Mouse (Mus musculus): ENCODE results near the gene Slc12a5. TPM values are rescaled to one million over a fixed set of nuclear protein-coding genes. Genes with fewer than 3 reads are reported as not detected.

Gene Slc12a5
- total and polyA plus RNA-seq, 2 experiments from 2014 or later: 71.0 to 257 TPM

- Histone ChIP-seq H3K9ac (replicated peaks; ENCODE audit: low read length) (peak overlapping the region; percentile 72), H3K9me3 (ENCODE audit: low read length) (no peaks in the 10 kb centered on the region), H3K27ac (peak overlapping the region; percentile 0; the same call in 1 of the 2 replicates), H3K27me3 (ENCODE audit: insufficient read depth, low read length) (peaks cover 29% of the 10 kb centered on the region), H3K4me1 (ENCODE audit: insufficient read depth, low read length) (0 out of 2 replicates have a peak, but pooled peaks cover 15% of the 10 kb centered on the region), H3K4me2 (ENCODE audit: low read depth, low read length) (peak overlapping the region; percentile 61), H3K36me3 (ENCODE audit: insufficient read depth, low read length) (no peaks in the 10 kb centered on the region), H3K4me3 (ENCODE audit: low read length) (peak overlapping the region; percentile 62)
- peak; percentile 53 for ATAC-seq
- WGBS: under 1% methylated on average over 42 of the region's 42 CpGs
- no peak for TF ChIP-seq CTCF (IDR thresholded peaks at IDR 0.05; ENCODE audit: low read depth)
- DNase-seq (ENCODE audit: low spot score): peak; percentile 85
Observed at GRCm38 (mm10) chr2:164970631-164971196, 10.1 kb downstream of the Slc12a5 start.

DNA sequence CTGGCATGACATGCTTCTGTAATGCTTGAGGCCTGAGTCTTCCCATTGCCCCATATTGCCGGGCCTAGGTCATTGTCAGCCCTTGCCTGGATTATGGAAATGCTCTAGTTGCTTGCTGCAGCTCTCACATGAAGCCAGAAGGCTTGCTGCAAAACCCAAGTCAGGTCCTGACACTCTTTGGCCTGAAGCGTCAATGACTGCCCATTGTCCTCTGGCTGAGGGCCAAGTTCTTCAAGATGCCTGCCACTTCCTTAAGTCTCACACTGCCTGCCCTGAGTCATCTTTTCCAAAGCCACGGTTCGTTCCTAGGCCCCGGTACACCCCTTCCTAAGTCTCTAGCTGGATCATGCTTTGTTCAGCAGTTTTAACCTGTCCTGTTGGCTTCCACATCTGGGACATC is 12.0 kb downstream of the Slc12a5 start:
- Histone ChIP-seq H3K4me1 (ENCODE audit: insufficient read depth, low read length) (peaks cover 13% of the 10 kb centered on the region; the same call in 1 of the 2 replicates), H3K4me3 (ENCODE audit: low read length) (no peak overlapping the region), H3K27ac (no peak overlapping the region), H3K36me3 (ENCODE audit: insufficient read depth, low read length) (no peaks in the 10 kb centered on the region), H3K4me2 (ENCODE audit: low read depth, low read length) (no peak overlapping the region), H3K9me3 (ENCODE audit: low read length) (no peaks in the 10 kb centered on the region), H3K27me3 (ENCODE audit: insufficient read depth, low read length) (peaks cover 17% of the 10 kb centered on the region), H3K9ac (replicated peaks; ENCODE audit: low read length) (no peak overlapping the region)
- no peak for TF ChIP-seq CTCF (IDR thresholded peaks at IDR 0.05; ENCODE audit: low read depth)
- 59% methylated on average over 5 of the region's 5 CpGs for WGBS
- no peak for ATAC-seq
- no peak for DNase-seq (ENCODE audit: low spot score)

DNA sequence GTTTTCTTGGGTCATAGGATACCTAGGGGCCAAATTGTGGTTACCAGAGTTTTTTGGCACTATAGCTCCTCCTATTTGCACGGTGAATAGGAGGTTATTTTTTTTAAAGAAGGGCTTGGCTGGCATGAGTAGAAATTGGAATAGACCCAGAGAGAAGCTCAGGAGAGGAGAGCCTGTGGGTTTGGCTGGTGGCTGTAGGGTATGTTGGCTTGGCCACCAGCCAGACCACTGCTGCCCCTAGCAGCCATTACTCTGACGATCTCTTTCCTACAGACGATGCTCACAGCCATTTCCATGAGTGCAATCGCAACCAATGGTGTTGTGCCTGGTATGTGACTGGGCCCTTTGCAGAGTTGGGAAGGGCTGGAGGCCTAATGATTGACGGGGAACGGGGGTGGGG is 15.0 kb downstream of the Slc12a5 start:
- H3K27me3 ChIP-seq (ENCODE audit: insufficient read depth, low read length): no peaks in the 10 kb centered on the region
- no peak overlapping the region for H3K9ac ChIP-seq (replicated peaks; ENCODE audit: low read length)
- no peaks in the 10 kb centered on the region for H3K36me3 ChIP-seq (ENCODE audit: insufficient read depth, low read length)
- no peaks in the 10 kb centered on the region for H3K9me3 ChIP-seq (ENCODE audit: low read length)
- no peak for ATAC-seq
- H3K4me3 ChIP-seq (ENCODE audit: low read length): no peak overlapping the region
- H3K27ac ChIP-seq: no peak overlapping the region
- peaks cover 11% of the 10 kb centered on the region; the same call in 1 of the 2 replicates for H3K4me1 ChIP-seq (ENCODE audit: insufficient read depth, low read length)
- TF ChIP-seq CTCF (IDR thresholded peaks at IDR 0.05; ENCODE audit: low read depth): no peak
- no peak overlapping the region for H3K4me2 ChIP-seq (ENCODE audit: low read depth, low read length)
- 61% methylated on average over 6 of the region's 6 CpGs for WGBS
- no peak for DNase-seq (ENCODE audit: low spot score)

DNA sequence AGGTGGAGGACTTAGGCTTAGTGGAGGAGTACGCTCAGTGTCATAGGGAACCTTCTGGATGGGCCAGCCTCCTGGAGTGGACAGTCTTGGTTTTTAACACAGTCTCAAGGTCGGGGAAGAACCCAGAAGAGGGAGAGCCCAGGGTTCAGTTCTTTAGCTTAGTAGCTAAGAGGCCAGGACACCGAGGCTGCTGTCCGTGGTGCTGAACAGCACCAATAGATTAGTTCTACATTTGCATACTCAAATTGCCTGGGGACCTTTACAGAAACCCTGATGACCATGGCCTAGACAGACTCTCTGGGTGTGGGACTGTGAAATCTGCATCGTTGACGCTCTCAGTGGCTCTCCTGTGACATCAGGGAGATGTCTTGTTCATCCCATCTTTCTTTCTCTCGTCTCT is 19.1 kb downstream of the Slc12a5 start:
- no peak overlapping the region for H3K4me3 ChIP-seq (ENCODE audit: low read length)

GRCm38 (mm10) chr2:164985962-164986361 is 25.4 kb downstream of the Slc12a5 start:
- H3K27me3 ChIP-seq (ENCODE audit: insufficient read depth, low read length): no peaks in the 10 kb centered on the region
- H3K4me3 ChIP-seq (ENCODE audit: low read length): no peak overlapping the region
- H3K9me3 ChIP-seq (ENCODE audit: low read length): no peaks in the 10 kb centered on the region
- H3K4me2 ChIP-seq (ENCODE audit: low read depth, low read length): no peak overlapping the region
- no peak overlapping the region for H3K9ac ChIP-seq (replicated peaks; ENCODE audit: low read length)
- ATAC-seq: no peak
- TF ChIP-seq CTCF (IDR thresholded peaks at IDR 0.05; ENCODE audit: low read depth): no peak
- WGBS: 72% methylated on average over 6 of the region's 6 CpGs
- no peaks in the 10 kb centered on the region for H3K4me1 ChIP-seq (ENCODE audit: insufficient read depth, low read length)
- H3K27ac ChIP-seq: no peak overlapping the region
- no peak for DNase-seq (ENCODE audit: low spot score)
- H3K36me3 ChIP-seq (ENCODE audit: insufficient read depth, low read length): 0 out of 2 replicates have a peak, but pooled peaks cover 4% of the 10 kb centered on the region

More for the DNA sequence above, 19.1 kb downstream of the Slc12a5 start:
- H3K27me3 ChIP-seq (ENCODE audit: insufficient read depth, low read length): no peaks in the 10 kb centered on the region
- no peak overlapping the region for H3K4me2 ChIP-seq (ENCODE audit: low read depth, low read length)
- DNase-seq (ENCODE audit: low spot score) (peak; percentile 61), ATAC-seq (no peak)
- 25% methylated on average over 7 of the region's 7 CpGs for WGBS
- peaks cover 3% of the 10 kb centered on the region; the same call in 1 of the 2 replicates for H3K4me1 ChIP-seq (ENCODE audit: insufficient read depth, low read length)
- no peak overlapping the region for H3K9ac ChIP-seq (replicated peaks; ENCODE audit: low read length)
- H3K9me3 ChIP-seq (ENCODE audit: low read length): no peaks in the 10 kb centered on the region
- TF ChIP-seq CTCF (IDR thresholded peaks at IDR 0.05; ENCODE audit: low read depth): no peak
- 0 out of 2 replicates have a peak, but pooled peaks cover 4% of the 10 kb centered on the region for H3K36me3 ChIP-seq (ENCODE audit: insufficient read depth, low read length)
- H3K27ac ChIP-seq: no peak overlapping the region

- TF ChIP-seq CTCF (IDR thresholded peaks at IDR 0.05; ENCODE audit: low read depth): no peak
- no peak for DNase-seq (ENCODE audit: low spot score)
- Histone ChIP-seq H3K27me3 (ENCODE audit: insufficient read depth, low read length) (no peaks in the 10 kb centered on the region), H3K27ac (no peak overlapping the region), H3K4me3 (ENCODE audit: low read length) (no peak overlapping the region), H3K4me2 (ENCODE audit: low read depth, low read length) (no peak overlapping the region), H3K36me3 (ENCODE audit: insufficient read depth, low read length) (0 out of 2 replicates have a peak, but pooled peaks cover 4% of the 10 kb centered on the region), H3K9me3 (ENCODE audit: low read length) (no peaks in the 10 kb centered on the region), H3K4me1 (ENCODE audit: insufficient read depth, low read length) (no peaks in the 10 kb centered on the region), H3K9ac (replicated peaks; ENCODE audit: low read length) (no peak overlapping the region)
- WGBS: 70% methylated on average over 14 of the region's 14 CpGs
- ATAC-seq: no peak
Observed at GRCm38 (mm10) chr2:164986371-164987027, 25.9 kb downstream of the Slc12a5 start.

- ATAC-seq: no peak
- WGBS: 64% methylated on average over 13 of the region's 13 CpGs
- no peak overlapping the region for H3K4me2 ChIP-seq (ENCODE audit: low read depth, low read length)
- H3K4me3 ChIP-seq (ENCODE audit: low read length): no peak overlapping the region
- H3K4me1 ChIP-seq (ENCODE audit: insufficient read depth, low read length): no peaks in the 10 kb centered on the region
- H3K27me3 ChIP-seq (ENCODE audit: insufficient read depth, low read length): no peaks in the 10 kb centered on the region
- no peaks in the 10 kb centered on the region for H3K9me3 ChIP-seq (ENCODE audit: low read length)
- no peaks in the 10 kb centered on the region for H3K36me3 ChIP-seq (ENCODE audit: insufficient read depth, low read length)
- TF ChIP-seq CTCF (IDR thresholded peaks at IDR 0.05; ENCODE audit: low read depth): no peak
- no peak overlapping the region for H3K9ac ChIP-seq (replicated peaks; ENCODE audit: low read length)
- DNase-seq (ENCODE audit: low spot score): no peak
- no peak overlapping the region for H3K27ac ChIP-seq
Observed at GRCm38 (mm10) chr2:164988777-164989176, 28.2 kb downstream of the Slc12a5 start.

All from hindbrain, postnatal 0 days (tissue).